Mouse (Mus musculus): ENCODE data around the gene Pacs1.

GRCm38 (mm10) chr19:5224624-5225023 lies 48.3 kb downstream of the Pacs1 start:
- TF ChIP-seq CTCF (IDR thresholded peaks at IDR 0.05; ENCODE audit: low read depth, low read length) (no peak), GATA2 (IDR thresholded peaks at IDR 0.05; ENCODE audit: borderline replicate concordance, low read depth, low read length) (no peak), TAL1 (conservative IDR thresholded peaks at IDR 0.05; ENCODE audit: low read depth, low read length) (no peak)

Measured in G1E (cell line).